Mouse (Mus musculus) heart, postnatal 0 days (tissue): ENCODE measurements around the gene D10Jhu81e.

Experiments
- CTCF ChIP-seq: IDR thresholded peaks from 2 replicates; pipeline ENCODE4 v1.5.1; 2016; ENCODE audit warnings: antibody characterized with exemption, control low read depth, low read depth
- EP300 ChIP-seq: IDR thresholded peaks from 2 replicates; pipeline ENCODE4 v1.6.1; 2016; ENCODE audit warnings: antibody characterized with exemption, low read depth

DNA sequence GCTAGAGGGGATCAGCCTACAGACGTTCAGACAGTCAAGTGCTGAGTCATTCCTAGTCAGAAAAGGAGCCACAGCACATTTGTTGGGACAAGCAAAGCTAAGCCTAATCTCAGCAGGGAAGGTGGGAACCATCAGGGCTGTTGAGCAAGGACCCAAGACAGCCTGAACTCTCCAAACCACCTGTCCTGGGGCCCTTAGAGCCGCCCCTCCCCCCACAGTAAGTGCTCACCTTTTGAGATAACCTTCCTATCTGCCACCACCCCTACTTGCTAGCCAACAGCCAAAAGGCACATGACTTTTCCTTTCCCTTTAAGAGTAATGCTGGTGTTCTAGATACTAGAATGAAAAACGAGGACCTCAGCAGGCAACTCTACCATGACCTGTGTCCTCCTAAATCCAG lies 14.0 kb upstream of the D10Jhu81e start:
- TF ChIP-seq CTCF, result no peak
- no peak for TF ChIP-seq EP300
